Mouse (Mus musculus) limb, embryonic 15.5 days (tissue): ENCODE data around the gene Aqp7. TPM values are rescaled to one million over a fixed set of nuclear protein-coding genes. Genes with fewer than 3 reads are reported as not detected.
"Not testable (repeated sequence)": the region's sequence is repeated elsewhere in the genome, so short reads cannot be mapped to it uniquely, and the experiment has no call there.

Experiments
- ATAC-seq: fragments of 200-750 bp; cut with Nextera tagmentation; 2 replicates; pipeline ENCODE4 v1.8.0; 2017; ENCODE audit warnings: low read depth, moderate TSS enrichment; ENCODE audit not compliant: insufficient number of reproducible peaks, low FRiP score, low TSS enrichment
- H3K27ac ChIP-seq: fragments of 300-500 bp; sonication (generic); 2 replicates; pipeline ENCODE4 v1.5.1; 2015; ENCODE audit warnings: moderate library complexity, mild to moderate bottlenecking, inconsistent platforms
- H3K27me3 ChIP-seq: fragments of 300-500 bp; sonication (generic); 2 replicates; pipeline ENCODE4 v1.6.1; 2015; ENCODE audit warnings: inconsistent platforms
- H3K36me3 ChIP-seq: fragments of 300-500 bp; sonication (generic); 2 replicates; pipeline ENCODE4 v1.6.1; 2015; ENCODE audit warnings: inconsistent platforms
- H3K4me1 ChIP-seq: fragments of 300-500 bp; sonication (generic); 2 replicates; pipeline ENCODE4 v1.6.1; 2015; ENCODE audit warnings: inconsistent platforms
- H3K4me2 ChIP-seq: fragments of 300-500 bp; sonication (generic); 2 replicates; pipeline ENCODE4 v1.6.1; 2015; ENCODE audit warnings: mild to moderate bottlenecking, inconsistent platforms
- H3K4me3 ChIP-seq: fragments of 300-500 bp; sonication (generic); 2 replicates; pipeline ENCODE4 v1.5.1; 2015; ENCODE audit warnings: mild to moderate bottlenecking, inconsistent platforms
- H3K9ac ChIP-seq: fragments of 300-500 bp; sonication (generic); 2 replicates; pipeline ENCODE4 v1.6.1; 2015; ENCODE audit warnings: inconsistent platforms
- H3K9me3 ChIP-seq: fragments of 300-500 bp; sonication (generic); 2 replicates; pipeline ENCODE4 v1.6.1; 2016; ENCODE audit warnings: inconsistent platforms
- WGBS: fragments of 180-500 bp; shearing (Covaris S2); methylation state at CpG from one replicate; pipeline ENCODE4 v1.1.7; 2015; 5-methylcytosine and 5-hydroxymethylcytosine counted together
- polyA plus RNA-seq: library from polyadenylated mRNA; unstranded; fragments of >200 nt; fragmentation: Nextera tagmentation; extraction: Ambion mirVana; gene quantifications from 2 replicates; pipeline ENCODE4 v1.2.1, GENCODE M21; 2015

Aqp7 gene
- polyA plus RNA-seq, 1 experiment from 2014 or later: 0.24 TPM

DNA sequence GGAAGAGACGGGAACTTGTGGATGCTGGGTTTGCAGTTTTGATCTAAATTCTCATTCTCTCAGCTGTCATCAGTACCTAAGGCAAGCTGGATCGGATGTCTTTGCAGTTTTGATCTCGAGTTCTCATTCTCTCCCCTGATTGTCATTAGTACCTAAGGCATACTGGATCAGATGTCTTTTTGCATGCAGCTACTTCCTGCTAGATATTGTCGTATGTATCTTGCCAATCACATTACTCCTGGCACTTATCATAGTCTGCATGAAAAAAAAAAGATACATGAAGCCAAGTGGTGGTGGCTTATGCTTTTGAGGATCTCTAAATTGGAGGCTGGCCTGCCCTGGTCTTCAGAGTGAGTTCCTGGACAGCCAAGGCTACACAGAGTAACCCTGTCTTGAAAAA is 36.9 kb upstream of the Aqp7 start:
- Histone ChIP-seq H3K4me2 (no peak overlapping the region), H3K27me3 (no peaks in the 10 kb centered on the region), H3K4me3 (no peak overlapping the region), H3K9me3 (no peaks in the 10 kb centered on the region), H3K4me1 (0 out of 2 replicates have a peak, but pooled peaks cover under 1% of the 10 kb centered on the region), H3K9ac (no peak overlapping the region), H3K27ac (no peak overlapping the region), H3K36me3 (no peaks in the 10 kb centered on the region)
- ATAC-seq: no peak
- 81% methylated on average over 4 of the region's 4 CpGs for WGBS

- not testable (repeated sequence) for H3K9me3 ChIP-seq, H3K9ac ChIP-seq, H3K27me3 ChIP-seq, H3K36me3 ChIP-seq, H3K4me3 ChIP-seq, H3K4me1 ChIP-seq, H3K27ac ChIP-seq, ATAC-seq, H3K4me2 ChIP-seq
- WGBS: 54% methylated on average over 4 of the region's 4 CpGs
Measured at GRCm38 (mm10) chr4:41082803-41083202, 34.9 kb upstream of the Aqp7 start.

DNA sequence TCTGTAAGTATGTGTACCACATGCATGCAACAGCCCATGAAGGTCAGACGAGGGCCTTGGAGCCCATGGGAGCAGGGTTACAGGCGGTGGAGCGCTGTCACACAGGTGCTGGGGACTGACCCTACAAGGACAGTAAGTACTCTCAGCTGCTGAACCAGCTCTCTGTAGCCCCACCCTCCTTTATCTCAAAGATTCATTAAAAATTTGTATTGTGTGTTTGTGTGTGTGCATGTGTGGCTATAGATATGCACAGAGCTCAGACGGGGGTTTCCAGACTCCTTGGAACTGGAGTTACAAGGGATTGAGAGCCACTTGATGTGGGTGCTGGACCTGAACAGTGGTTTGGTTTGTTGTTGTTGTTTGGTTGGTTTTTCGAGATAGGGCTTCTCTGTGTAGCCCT is 33.8 kb upstream of the Aqp7 start:
- no peaks in the 10 kb centered on the region for H3K36me3 ChIP-seq
- H3K9ac ChIP-seq: no peak overlapping the region
- no peaks in the 10 kb centered on the region for H3K9me3 ChIP-seq
- no peaks in the 10 kb centered on the region for H3K4me1 ChIP-seq
- H3K27me3 ChIP-seq: no peaks in the 10 kb centered on the region
- H3K4me2 ChIP-seq: no peak overlapping the region
- WGBS: 78% methylated on average over 5 of the region's 5 CpGs
- H3K27ac ChIP-seq: no peak overlapping the region
- no peak for ATAC-seq
- no peak overlapping the region for H3K4me3 ChIP-seq

DNA sequence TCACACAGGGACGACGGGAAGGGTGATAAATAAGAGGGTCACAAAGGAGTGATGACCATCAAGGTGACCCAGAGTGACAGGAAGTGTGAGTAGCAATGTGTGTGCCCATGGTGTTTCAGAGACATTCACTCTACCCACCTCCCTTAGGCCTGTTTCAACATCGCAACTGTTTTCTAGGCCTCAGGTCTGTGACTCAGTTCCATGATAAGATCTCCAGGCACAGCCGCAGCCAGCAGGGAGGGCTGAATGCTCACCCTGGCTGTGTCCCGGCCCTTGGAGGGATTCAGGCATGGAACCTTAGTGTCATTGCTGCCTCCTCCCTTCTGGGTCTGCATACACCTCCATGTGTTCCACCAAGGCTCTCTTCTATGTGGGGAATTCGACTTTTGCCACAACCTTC is 30.8 kb upstream of the Aqp7 start:
- Histone ChIP-seq H3K4me2 (no peak overlapping the region), H3K27ac (no peak overlapping the region), H3K36me3 (no peaks in the 10 kb centered on the region), H3K4me1 (no peaks in the 10 kb centered on the region), H3K9ac (no peak overlapping the region), H3K9me3 (no peaks in the 10 kb centered on the region), H3K4me3 (no peak overlapping the region), H3K27me3 (no peaks in the 10 kb centered on the region)
- no peak for ATAC-seq
- WGBS: 61% methylated on average over 6 of the region's 6 CpGs

DNA sequence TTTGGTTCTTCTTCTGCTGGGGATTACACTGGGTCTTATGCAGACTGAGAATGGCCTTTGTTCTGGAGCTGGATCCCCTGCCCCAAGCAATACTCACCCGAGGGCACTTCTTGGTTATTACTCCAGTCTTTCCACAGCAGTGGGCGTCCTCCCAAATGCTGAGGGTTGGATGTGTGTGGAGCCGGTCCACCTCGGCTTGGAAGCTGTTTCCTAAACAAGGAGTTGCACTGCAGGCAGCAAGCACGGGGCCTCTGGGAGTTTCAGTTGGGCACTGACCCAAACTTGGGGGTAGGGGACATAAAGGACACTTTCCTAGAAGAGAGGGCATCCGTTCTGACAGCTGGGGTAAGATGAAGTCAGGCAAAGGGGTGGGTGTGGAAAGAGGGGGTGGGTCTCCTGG is 26.5 kb upstream of the Aqp7 start:
- WGBS: 59% methylated on average over 6 of the region's 6 CpGs
- H3K4me2 ChIP-seq: no peak overlapping the region

DNA sequence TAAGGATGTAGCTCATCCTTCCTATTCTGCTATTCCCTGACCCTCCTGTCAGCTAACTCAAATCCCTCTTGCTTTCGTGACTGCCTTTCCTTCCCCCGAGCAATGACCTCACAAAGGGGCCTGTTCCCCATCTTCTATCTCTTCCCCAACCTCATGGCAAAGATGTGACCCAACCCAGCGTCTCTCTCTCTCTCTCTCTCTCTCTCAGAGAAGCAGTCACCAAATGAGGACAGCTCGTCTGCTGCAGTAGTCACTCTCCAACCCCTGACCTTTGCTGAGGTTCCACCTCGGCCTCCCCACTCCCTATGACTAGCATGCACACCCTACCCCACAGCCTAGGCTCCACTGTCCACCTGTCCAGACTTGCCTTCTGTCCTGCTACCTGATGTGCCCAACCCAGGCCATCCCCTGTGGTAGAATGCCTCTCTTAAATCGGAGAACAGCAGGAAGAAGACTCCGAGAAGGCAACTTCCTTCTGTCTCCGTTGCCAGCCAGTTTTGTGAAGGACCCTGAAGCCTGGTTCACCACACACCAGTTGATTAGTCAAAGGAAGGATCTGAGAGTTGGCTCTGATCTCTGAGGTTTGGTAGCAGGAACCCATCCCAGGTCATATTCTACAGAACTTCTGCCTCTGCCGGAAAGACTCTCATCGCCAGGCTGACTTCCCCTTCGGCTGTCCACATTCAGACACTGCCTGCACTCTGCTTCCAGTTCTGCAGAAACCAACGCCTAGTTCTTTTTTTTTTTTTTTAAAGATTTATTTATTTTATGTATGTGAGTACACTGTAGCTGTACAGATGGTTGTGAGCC is 25.3 kb upstream of the Aqp7 start:
- WGBS: 70% methylated on average over 12 of the region's 12 CpGs
- Histone ChIP-seq H3K9me3 (no peaks in the 10 kb centered on the region), H3K27me3 (no peaks in the 10 kb centered on the region), H3K27ac (no peak overlapping the region), H3K9ac (no peak overlapping the region), H3K36me3 (no peaks in the 10 kb centered on the region), H3K4me3 (no peak overlapping the region), H3K4me2 (no peak overlapping the region), H3K4me1 (no peaks in the 10 kb centered on the region)
- ATAC-seq: no peak

More for the DNA sequence above, 26.5 kb upstream of the Aqp7 start:
- Histone ChIP-seq H3K9me3 (no peaks in the 10 kb centered on the region), H3K36me3 (no peaks in the 10 kb centered on the region), H3K9ac (no peak overlapping the region), H3K27me3 (no peaks in the 10 kb centered on the region), H3K27ac (no peak overlapping the region), H3K4me3 (no peak overlapping the region), H3K4me1 (no peaks in the 10 kb centered on the region)
- no peak for ATAC-seq

DNA sequence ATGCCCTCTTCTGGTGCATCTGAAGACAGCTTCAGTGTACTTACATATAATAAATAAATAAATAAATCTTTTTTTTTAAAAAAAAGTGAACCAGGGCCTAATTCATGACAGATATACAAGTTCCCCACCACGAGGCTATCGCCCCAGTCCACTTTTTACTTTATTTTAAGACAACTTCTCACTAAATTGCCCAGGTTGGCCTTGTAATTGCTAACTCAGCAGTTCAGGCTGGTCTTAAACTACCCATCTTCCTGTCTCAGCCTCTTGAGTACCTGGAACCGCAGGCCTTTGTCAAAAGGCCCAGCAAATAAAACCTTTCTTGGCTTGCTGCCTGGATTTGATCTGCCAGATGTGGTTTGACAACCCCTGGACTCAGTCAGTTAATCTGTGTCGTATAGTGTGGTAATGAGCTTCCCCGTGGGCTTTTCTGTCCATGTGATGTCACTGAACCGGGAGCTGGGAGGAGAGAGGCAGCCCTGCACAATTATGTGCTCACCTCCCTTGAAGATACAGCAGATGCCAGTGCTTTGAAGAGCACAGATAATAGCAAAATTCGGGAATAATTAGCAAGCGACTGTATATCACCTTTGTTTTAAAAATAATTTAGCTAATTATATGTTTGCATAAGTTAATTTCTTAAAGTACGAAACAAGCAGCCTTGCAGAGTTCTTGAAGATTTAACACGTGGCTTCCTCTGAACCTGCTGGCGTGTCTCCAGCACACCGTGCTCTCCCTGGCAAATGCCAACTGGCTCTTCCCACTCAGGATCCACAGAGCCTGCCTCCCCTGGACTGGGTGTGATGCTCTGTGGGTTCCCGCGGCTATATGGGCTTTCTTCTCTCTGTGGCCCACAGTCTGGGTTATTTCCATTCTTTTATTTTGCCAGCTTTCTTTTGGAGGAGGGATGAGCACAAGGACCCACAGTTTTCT is 23.8 kb upstream of the Aqp7 start:
- Histone ChIP-seq H3K36me3 (no peaks in the 10 kb centered on the region), H3K9me3 (no peaks in the 10 kb centered on the region), H3K9ac (no peak overlapping the region), H3K27me3 (no peaks in the 10 kb centered on the region), H3K27ac (no peak overlapping the region), H3K4me2 (no peak overlapping the region), H3K4me1 (no peaks in the 10 kb centered on the region), H3K4me3 (no peak overlapping the region)
- WGBS: 51% methylated on average over 14 of the region's 14 CpGs
- ATAC-seq: no peak

GRCm38 (mm10) chr4:41065196-41065595 is 17.3 kb upstream of the Aqp7 start:
- Histone ChIP-seq H3K9ac (no peak overlapping the region), H3K4me3 (no peak overlapping the region), H3K27me3 (no peaks in the 10 kb centered on the region), H3K27ac (peak overlapping the region; percentile 39; the same call in 1 of the 2 replicates), H3K9me3 (no peaks in the 10 kb centered on the region), H3K4me2 (no peak overlapping the region), H3K36me3 (no peaks in the 10 kb centered on the region), H3K4me1 (peaks cover 9% of the 10 kb centered on the region)
- 82% methylated on average over 4 of the region's 4 CpGs for WGBS
- ATAC-seq: no peak

DNA sequence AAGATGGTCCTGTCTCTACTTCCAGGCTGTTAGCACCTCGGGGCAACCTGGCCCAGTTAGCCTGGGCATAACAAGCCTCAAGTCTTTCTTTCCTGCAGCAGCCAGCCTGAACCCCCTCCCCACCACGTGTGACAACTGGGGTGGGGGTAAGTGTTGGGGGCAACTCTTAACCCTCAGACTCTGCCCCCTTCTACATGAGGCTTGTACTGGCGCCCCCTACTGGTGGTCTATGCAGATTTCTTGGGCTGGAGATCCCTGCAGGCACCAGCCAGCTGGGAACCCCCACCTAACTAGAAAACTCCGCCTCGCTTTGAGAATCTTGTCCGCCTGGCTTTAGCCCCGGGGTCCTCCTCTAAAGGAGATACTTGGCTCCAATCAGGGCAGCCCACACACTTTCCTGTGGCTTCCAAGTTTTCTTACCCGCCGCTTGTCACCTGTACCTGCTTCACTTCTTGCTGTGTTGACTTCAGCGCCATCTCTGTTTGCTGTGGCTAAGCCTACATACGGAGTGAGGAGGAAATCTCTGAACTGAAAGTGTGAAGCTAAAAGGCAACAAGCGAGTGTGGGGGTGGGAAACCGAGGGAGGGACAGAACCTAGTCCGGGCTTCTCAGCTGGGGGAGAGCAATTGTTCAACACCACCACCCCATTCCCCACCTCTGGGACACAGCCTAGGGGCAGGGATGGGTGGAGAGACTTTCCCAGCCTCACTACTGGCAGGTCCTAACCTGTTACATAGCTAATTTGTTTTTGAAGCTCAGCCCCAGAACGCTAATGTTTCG is 16.1 kb upstream of the Aqp7 start:
- WGBS: 21% methylated on average over 16 of the region's 16 CpGs
- H3K9ac ChIP-seq: no peak overlapping the region
- no peaks in the 10 kb centered on the region for H3K27me3 ChIP-seq
- H3K4me1 ChIP-seq: peaks cover 9% of the 10 kb centered on the region
- H3K27ac ChIP-seq: peak overlapping the region; percentile 68
- H3K4me3 ChIP-seq: peak overlapping the region; percentile 9
- no peak for ATAC-seq
- H3K36me3 ChIP-seq: no peaks in the 10 kb centered on the region
- H3K4me2 ChIP-seq: peak overlapping the region; percentile 37
- no peaks in the 10 kb centered on the region for H3K9me3 ChIP-seq

DNA sequence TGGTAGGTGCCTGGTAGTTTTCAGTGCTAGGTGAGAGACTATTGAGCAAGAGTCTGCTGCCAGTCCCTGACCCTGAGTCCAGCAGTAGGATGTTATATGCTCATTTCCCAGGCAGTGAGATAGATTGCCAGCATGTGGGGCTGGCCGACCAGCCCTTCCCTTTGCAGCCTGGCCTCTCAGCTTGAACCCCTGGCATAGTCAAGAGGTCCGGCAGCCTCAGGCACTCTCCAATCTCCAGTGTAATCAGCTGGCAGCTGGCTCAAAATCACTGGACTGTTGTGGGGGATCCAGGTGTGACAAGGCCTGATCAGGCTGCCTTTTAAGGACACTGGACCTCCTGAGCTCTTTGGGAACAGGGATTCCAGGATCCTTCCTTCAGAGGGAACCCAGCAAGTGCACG is 15.4 kb upstream of the Aqp7 start:
- no peak overlapping the region for H3K4me2 ChIP-seq
- H3K4me3 ChIP-seq: no peak overlapping the region
- H3K36me3 ChIP-seq: no peaks in the 10 kb centered on the region
- 40% methylated on average over 3 of the region's 3 CpGs for WGBS
- H3K9me3 ChIP-seq: no peaks in the 10 kb centered on the region
- ATAC-seq: no peak
- no peaks in the 10 kb centered on the region for H3K27me3 ChIP-seq
- peaks cover 9% of the 10 kb centered on the region for H3K4me1 ChIP-seq
- no peak overlapping the region for H3K9ac ChIP-seq
- no peak overlapping the region for H3K27ac ChIP-seq

GRCm38 (mm10) chr4:41057361-41057760 is 9.4 kb upstream of the Aqp7 start:
- Histone ChIP-seq H3K9me3 (no peaks in the 10 kb centered on the region), H3K27me3 (no peaks in the 10 kb centered on the region), H3K27ac (no peak overlapping the region), H3K36me3 (no peaks in the 10 kb centered on the region), H3K4me3 (no peak overlapping the region), H3K4me1 (peaks cover 12% of the 10 kb centered on the region), H3K4me2 (no peak overlapping the region), H3K9ac (no peak overlapping the region)
- ATAC-seq: no peak
- 65% methylated on average over 6 of the region's 9 CpGs for WGBS
